Mouse (Mus musculus): ENCODE data around the gene Kif16b. TPM values are rescaled to one million over a fixed set of nuclear protein-coding genes. Genes with fewer than 3 reads are reported as not detected.

The Kif16b gene
- polyA plus RNA-seq, 1 experiment from 2014 or later = 7.9 TPM

GRCm38 (mm10) chr2:142875936-142876335 lies 25.4 kb downstream of the Kif16b start:
- no peak for DNase-seq (ENCODE audit: low spot score)

- DNase-seq (ENCODE audit: low spot score) = no peak
Observed at GRCm38 (mm10) chr2:142874562-142874961, 26.8 kb downstream of the Kif16b start.

- DNase-seq (ENCODE audit: low spot score) = no peak
Observed at GRCm38 (mm10) chr2:142870055-142870454, 31.3 kb downstream of the Kif16b start.

DNA sequence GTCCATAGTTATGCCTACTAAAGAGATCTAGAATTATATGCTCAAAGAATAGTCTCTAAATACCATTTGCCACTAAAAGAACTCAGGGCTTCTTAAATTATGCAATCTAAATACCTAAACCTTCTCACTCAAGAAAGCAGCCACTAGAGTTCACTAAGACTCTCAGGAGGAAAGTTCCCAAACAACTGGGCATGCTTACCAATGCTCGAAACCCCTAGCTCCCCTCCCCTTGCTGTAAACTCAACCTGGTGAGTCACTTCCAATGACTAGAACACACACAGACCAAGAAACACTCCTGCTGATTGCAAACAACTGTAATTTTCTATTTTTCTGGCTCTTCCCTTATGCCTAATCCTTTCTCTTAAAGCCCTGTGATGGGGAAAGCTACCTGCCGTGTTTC lies 33.9 kb downstream of the Kif16b start:
- DNase-seq (ENCODE audit: low spot score) = no peak

DNA sequence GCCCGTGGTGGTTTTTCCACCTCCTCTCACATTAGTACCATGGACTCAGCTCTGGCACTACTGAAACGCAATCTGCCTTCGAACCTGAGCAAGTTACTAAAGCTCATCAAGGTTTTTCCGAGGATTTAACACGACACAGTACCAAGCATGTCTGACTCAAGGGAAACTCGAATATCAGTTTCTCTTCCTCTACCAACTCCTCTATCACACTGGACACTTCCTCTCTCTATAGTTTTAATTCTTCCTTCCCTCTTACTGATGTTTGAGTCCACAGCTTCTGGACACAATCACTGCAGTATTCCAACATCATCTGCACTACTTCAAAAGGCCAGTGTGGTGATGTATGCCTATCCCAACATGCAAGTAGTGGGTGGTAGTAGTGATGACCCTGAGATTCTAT lies 40.3 kb downstream of the Kif16b start:
- no peak for DNase-seq (ENCODE audit: low spot score)

DNA sequence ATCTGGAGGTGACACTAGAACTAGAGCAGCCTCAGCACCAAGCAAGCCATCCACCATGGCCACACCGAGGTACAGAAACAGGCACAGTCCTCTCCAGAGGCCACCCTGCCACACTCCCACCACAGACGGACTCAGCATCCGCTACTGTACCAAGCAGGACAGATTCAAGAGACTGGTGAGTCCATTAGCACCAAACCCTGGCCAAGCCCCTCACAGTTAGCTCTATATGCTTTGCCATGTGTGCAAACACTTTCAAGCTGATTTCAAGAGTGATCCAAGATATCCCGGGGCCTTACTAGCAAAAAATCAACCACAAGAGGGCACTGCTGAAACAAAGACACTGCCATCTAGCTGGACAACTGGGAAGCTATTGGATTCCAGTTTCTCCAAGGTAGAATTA lies 41.9 kb downstream of the Kif16b start:
- peak; percentile 41 for DNase-seq (ENCODE audit: low spot score)

GRCm38 (mm10) chr2:142838775-142839174 lies 62.6 kb downstream of the Kif16b start:
- DNase-seq (ENCODE audit: low spot score) = no peak

- no peak for DNase-seq (ENCODE audit: low spot score)
Observed at GRCm38 (mm10) chr2:142838118-142838517, 63.2 kb downstream of the Kif16b start.

GRCm38 (mm10) chr2:142834751-142835150 lies 66.6 kb downstream of the Kif16b start:
- DNase-seq (ENCODE audit: low spot score) = no peak

GRCm38 (mm10) chr2:142832617-142833422 lies 68.5 kb downstream of the Kif16b start:
- no peak for DNase-seq (ENCODE audit: low spot score)

DNA sequence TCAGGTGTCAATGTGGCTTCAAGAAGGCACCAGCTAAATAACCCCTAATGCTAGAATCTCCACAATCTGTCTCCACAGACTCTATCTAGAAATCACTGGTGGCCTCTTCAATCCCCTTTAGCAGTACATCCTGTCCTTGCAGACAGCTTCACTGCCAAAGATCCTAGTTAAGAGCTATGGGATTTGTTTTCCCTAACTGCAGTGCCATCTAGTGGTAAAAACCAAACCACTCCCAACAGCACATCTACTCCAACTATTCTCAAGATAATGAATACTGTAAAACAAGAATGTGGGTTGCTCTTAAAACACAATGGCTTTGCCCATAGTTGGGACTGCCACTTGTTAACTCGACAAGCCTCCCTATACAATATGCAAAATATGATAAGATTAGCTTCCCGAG lies 88.3 kb downstream of the Kif16b start:
- DNase-seq (ENCODE audit: low spot score) = peak; percentile 41

DNA sequence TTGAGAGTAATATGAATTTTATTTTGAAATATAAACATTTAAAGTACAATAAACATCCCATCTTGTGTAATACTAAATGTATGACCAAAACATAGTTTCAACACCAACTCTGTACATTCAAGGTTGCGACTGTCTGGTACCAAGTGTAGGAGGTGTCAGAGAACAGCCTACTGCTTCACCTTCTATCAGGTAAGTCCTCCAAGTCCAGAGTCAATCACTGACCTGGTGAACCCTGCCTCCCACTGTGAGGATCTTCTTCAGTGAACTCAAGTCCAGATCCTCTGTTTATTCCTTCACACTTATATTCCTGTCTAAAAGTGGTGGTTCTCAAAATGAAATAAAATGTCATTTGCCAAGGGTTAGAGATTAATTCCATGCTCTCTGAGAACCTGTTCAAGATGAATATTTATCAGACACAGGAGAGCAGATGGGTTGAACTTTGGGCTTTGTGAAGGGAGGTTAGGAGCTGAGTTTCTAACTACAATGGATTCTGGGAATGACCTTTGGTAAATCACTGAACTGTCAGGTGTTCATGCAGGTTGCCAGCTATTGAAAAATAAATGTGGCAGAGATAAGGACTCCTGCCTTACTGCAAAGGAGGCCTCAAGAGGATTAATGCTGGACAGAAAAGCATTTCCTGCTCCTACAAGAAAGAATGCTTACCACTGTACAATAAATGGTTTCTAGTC lies 97.4 kb downstream of the Kif16b start:
- DNase-seq (ENCODE audit: low spot score) = no peak

DNA sequence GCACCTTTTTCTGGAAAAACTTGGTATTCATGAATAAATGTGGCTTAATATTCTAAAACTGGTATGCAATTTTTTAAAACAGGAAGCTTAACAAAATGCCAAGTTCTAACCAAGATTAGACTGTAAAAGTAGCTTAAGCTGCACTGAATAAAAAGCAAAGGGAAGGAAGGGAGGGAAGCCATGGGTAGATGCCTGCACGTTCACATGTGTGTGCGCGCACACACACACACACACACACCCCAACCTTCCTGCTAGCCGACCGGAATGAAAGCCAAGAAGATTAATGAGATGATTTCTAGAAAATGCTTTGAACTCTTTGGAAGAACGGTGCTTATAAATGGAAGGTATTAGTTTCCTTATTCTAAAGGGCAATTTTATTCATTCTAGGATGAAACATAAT lies 104.0 kb downstream of the Kif16b start:
- no peak for DNase-seq (ENCODE audit: low spot score)

DNA sequence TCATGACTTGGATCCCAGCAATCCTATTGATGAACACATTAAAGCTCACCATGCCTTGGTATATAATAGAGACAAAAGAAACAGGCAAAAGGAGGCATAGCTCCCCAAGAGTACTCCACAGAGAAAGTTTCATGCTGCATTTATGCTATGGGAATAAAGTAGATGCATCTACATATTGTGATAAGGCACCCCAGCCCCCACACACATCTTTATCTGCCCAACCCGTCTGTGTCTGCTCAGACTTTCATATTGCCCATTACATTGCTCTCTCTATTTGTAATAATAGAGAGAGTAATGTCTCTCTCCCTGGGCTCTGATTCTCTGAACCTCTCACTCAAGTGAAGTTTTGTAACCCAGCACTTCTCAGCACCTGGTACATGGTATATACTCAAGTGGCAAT lies 126.0 kb downstream of the Kif16b start:
- no peak for DNase-seq (ENCODE audit: low spot score)

- DNase-seq (ENCODE audit: low spot score) = no peak
Observed at GRCm38 (mm10) chr2:142774752-142775151, 126.6 kb downstream of the Kif16b start.

- DNase-seq (ENCODE audit: low spot score) = no peak
Observed at GRCm38 (mm10) chr2:142769647-142770121, 131.6 kb downstream of the Kif16b start.

GRCm38 (mm10) chr2:142764276-142764675 lies 137.1 kb downstream of the Kif16b start:
- no peak for DNase-seq (ENCODE audit: low spot score)

DNA sequence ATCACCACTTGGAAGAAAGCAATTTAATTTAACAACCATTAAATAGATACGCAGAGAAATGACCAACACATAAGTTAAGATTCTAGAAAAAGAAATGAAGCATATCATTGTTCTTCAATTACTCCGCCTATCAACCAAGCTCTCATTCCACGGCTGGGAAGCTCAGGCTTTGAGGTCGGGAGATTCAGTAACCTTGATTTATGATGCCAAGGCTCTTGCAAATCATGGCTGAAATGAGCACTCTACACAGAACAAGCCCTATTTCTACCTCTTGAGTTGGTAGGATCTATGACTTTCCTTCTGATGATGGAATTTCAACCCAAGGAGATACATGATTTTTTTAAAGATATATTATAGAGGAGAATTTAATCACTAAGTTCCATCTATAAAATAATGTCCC lies 140.5 kb downstream of the Kif16b start:
- no peak for DNase-seq (ENCODE audit: low spot score)

DNA sequence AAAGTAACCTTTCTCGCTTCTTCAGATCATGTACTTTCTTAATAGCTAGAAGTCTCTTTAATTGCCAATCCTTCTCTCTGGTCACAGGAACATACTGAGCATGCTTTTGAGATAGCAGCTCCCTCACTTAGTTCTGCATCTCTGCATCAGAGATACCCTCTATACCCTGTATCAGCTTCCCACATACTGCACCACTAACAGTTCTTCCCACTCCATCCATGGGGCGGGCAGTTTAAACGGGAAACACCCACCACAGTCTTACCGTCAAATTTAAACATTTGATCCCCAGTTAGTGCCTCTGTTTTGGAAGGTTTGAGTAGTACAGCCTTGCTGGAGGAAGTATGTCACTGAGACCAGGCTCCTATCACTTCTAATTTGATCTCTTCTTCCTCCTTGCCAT lies 142.1 kb downstream of the Kif16b start:
- DNase-seq (ENCODE audit: low spot score) = no peak

- DNase-seq (ENCODE audit: low spot score) = no peak
Observed at GRCm38 (mm10) chr2:142758091-142758765, 143.1 kb downstream of the Kif16b start.

DNA sequence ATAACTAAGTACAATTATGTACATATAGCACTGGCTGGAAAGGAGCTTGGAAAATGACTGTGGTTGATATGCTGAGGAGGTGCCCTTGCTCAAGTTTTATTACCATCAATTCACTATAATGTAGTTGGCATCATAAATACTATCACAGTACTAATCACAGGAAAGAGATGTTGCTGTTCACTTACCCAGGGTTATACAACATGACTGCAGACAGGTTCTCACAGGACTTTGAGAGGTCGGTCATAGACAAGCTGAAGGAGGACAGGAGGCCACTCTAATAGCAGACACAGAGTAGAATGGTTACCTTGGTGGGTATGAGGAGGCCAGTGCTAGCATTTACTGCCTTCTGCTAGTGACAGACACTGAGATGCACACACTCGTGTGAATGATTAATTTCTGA lies 162.0 kb downstream of the Kif16b start:
- no peak for DNase-seq (ENCODE audit: low spot score)

GRCm38 (mm10) chr2:142738488-142738887 lies 162.8 kb downstream of the Kif16b start:
- no peak for DNase-seq (ENCODE audit: low spot score)

Data from thymus, postnatal 0 days (tissue).